Mouse (Mus musculus): ENCODE results near the gene Msl3.

The Msl3 gene

GRCm38 (mm10) chrX:168673525-168674406, at the start of gene Msl3:
Msl3 (minus strand) TSS chrX:168673898.
- DNase-seq = peak; percentile 80

- peak; percentile 22 for DNase-seq
Observed at GRCm38 (mm10) chrX:168717969-168718368, 44.3 kb upstream of the Msl3 start.

- peak; percentile 75 for DNase-seq
Observed at GRCm38 (mm10) chrX:168674407-168674962, 787 bp upstream of the Msl3 start.

- peak; percentile 82 for DNase-seq
Observed at GRCm38 (mm10) chrX:168672913-168673524, 679 bp downstream of the Msl3 start.

GRCm38 (mm10) chrX:168672425-168672824, 1.3 kb downstream of the Msl3 start:
- peak; percentile 87 for DNase-seq

- no peak for DNase-seq
Observed at GRCm38 (mm10) chrX:168663982-168664689, 9.6 kb downstream of the Msl3 start.

GRCm38 (mm10) chrX:168660236-168660635, 13.5 kb downstream of the Msl3 start:
- no peak for DNase-seq

GRCm38 (mm10) chrX:168659803-168660202, 13.9 kb downstream of the Msl3 start:
- DNase-seq = peak; percentile 28

GRCm38 (mm10) chrX:168659275-168659674, 14.4 kb downstream of the Msl3 start:
- no peak for DNase-seq

GRCm38 (mm10) chrX:168657795-168658194, 15.9 kb downstream of the Msl3 start:
- no peak for DNase-seq

- no peak for DNase-seq
Observed at GRCm38 (mm10) chrX:168649336-168649735, 24.4 kb downstream of the Msl3 start.

GRCm38 (mm10) chrX:168647746-168648145, 26.0 kb downstream of the Msl3 start:
- DNase-seq = peak; percentile 40

GRCm38 (mm10) chrX:168643451-168643850, 30.2 kb downstream of the Msl3 start:
- no peak for DNase-seq

- DNase-seq = peak; percentile 72
Observed at GRCm38 (mm10) chrX:168639556-168640356, 33.9 kb downstream of the Msl3 start.
